Mouse (Mus musculus) neural tube, embryonic 15.5 days (tissue): ENCODE data around the gene Macf1. TPM values are rescaled to one million over a fixed set of nuclear protein-coding genes. Genes with fewer than 3 reads are reported as not detected.

Experiments
- ATAC-seq: fragments of 200-750 bp; cut with Nextera tagmentation; 2 replicates; pipeline ENCODE4 v1.8.0; 2017; ENCODE audit warnings: mild to moderate bottlenecking, moderate TSS enrichment, moderate library complexity; ENCODE audit not compliant: low FRiP score
- H3K27ac ChIP-seq: fragments of 300-500 bp; sonication (generic); replicated peaks from 2 replicates; pipeline ENCODE4 v1.5.1; 2015; ENCODE audit warnings: mild to moderate bottlenecking, inconsistent platforms
- H3K27me3 ChIP-seq: fragments of 300-500 bp; sonication (generic); replicated peaks from 2 replicates; pipeline ENCODE4 v1.6.1; 2015; ENCODE audit warnings: inconsistent platforms
- H3K36me3 ChIP-seq: fragments of 300-500 bp; sonication (generic); 2 replicates; pipeline ENCODE4 v1.6.1; 2015; ENCODE audit warnings: inconsistent platforms
- H3K4me1 ChIP-seq: fragments of 300-500 bp; sonication (generic); 2 replicates; pipeline ENCODE4 v1.6.1; 2015; ENCODE audit warnings: inconsistent platforms
- H3K4me2 ChIP-seq: fragments of 300-500 bp; sonication (generic); 2 replicates; pipeline ENCODE4 v1.6.1; 2015; ENCODE audit warnings: inconsistent platforms, mild to moderate bottlenecking, moderate library complexity
- H3K4me3 ChIP-seq: fragments of 300-500 bp; sonication (generic); replicated peaks from 2 replicates; pipeline ENCODE4 v1.5.1; 2015; ENCODE audit warnings: mild to moderate bottlenecking, inconsistent platforms
- H3K9ac ChIP-seq: fragments of 300-500 bp; sonication (generic); replicated peaks from 2 replicates; pipeline ENCODE4 v1.6.1; 2015; ENCODE audit warnings: mild to moderate bottlenecking, inconsistent platforms
- H3K9me3 ChIP-seq: fragments of 300-500 bp; sonication (generic); replicated peaks from 2 replicates; pipeline ENCODE4 v1.6.1; 2016; ENCODE audit warnings: inconsistent platforms
- WGBS: fragments of 180-500 bp; shearing (Covaris S2); methylation state at CpG from one replicate; pipeline ENCODE4 v1.1.7; 2015; ENCODE audit warnings: mixed read lengths; 5-methylcytosine and 5-hydroxymethylcytosine counted together
- polyA plus RNA-seq: library from polyadenylated mRNA; unstranded; fragments of >200 nt; fragmentation: Nextera tagmentation; extraction: Ambion mirVana; gene quantifications from 2 replicates; pipeline ENCODE4 v1.2.1, GENCODE M21; 2015

The Macf1 gene
- polyA plus RNA-seq, 1 experiment from 2014 or later = 62.6 TPM

DNA sequence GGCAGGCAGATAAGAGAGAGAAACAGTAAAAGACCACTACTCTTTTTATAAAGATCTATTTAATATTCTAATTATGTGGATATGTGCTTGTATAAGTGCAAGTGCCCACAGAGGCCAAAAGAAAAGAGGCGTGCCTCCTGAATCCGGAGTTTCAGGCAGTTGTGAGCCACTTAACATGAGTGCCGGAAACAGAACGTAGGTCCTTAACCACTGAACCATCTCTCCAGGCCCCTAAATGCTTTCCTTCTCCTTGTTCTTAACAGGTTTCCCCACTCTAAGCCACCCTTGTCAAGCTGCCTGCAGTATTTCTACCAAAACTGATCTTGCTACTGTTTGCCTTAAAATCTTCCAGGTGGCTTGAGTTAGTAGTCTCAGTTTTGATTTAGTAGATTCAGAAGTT lies 123.3 kb downstream of the Macf1 start:
- no peak for ATAC-seq
- 98% methylated on average over 4 of the region's 4 CpGs for WGBS
- Histone ChIP-seq H3K9me3 (no peaks in the 10 kb centered on the region), H3K27ac (no peak overlapping the region), H3K36me3 (no peaks in the 10 kb centered on the region), H3K4me3 (no peak overlapping the region), H3K27me3 (no peaks in the 10 kb centered on the region), H3K9ac (no peak overlapping the region), H3K4me1 (peaks cover 17% of the 10 kb centered on the region), H3K4me2 (no peak overlapping the region)

DNA sequence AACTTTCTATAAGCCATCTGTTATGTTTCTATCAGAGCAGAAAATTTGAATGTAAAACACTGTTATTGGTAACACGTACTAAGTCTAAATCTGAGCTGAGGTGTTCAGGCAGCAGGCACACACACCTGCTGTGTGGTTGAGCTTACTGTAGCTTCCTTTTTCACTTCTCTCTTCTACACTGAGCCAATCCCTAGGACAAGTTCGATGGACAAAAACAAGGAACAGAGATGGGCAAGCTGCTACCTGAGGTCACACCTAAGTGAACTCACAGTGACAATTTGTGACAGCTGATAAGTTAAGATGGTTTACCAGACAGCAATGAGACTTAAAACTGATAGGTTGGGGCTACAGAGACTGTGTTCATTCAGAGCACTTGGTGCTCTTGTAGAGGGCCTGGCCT lies 125.7 kb downstream of the Macf1 start:
- Histone ChIP-seq H3K4me2 (no peak overlapping the region), H3K36me3 (no peaks in the 10 kb centered on the region), H3K4me3 (no peak overlapping the region), H3K9me3 (no peaks in the 10 kb centered on the region), H3K9ac (no peak overlapping the region), H3K27me3 (no peaks in the 10 kb centered on the region), H3K4me1 (no peaks in the 10 kb centered on the region), H3K27ac (no peak overlapping the region)
- ATAC-seq = no peak
- WGBS = 90% methylated on average over 2 of the region's 2 CpGs

DNA sequence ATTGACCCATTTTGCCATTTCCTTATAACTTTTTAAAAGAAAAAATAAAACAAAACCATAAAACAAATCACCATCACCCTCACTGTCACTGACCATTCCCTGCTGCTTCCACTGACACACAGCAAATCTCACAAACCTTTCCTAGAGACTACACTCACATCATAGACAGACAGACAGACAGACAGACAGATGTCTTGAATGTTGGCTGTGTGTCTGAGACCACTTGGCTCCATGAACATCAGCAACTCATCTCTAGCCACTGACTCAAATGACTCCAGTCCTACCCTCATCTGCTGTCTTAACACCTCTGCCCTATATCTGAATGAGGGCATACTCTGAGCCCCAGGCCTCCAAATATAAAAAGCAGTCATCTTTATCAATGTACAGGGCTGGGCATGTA lies 128.9 kb downstream of the Macf1 start:
- Histone ChIP-seq H3K9ac (no peak overlapping the region), H3K9me3 (no peaks in the 10 kb centered on the region), H3K4me1 (no peaks in the 10 kb centered on the region), H3K4me3 (no peak overlapping the region), H3K27me3 (no peaks in the 10 kb centered on the region), H3K4me2 (no peak overlapping the region), H3K36me3 (no peaks in the 10 kb centered on the region), H3K27ac (no peak overlapping the region)
- ATAC-seq = no peak

DNA sequence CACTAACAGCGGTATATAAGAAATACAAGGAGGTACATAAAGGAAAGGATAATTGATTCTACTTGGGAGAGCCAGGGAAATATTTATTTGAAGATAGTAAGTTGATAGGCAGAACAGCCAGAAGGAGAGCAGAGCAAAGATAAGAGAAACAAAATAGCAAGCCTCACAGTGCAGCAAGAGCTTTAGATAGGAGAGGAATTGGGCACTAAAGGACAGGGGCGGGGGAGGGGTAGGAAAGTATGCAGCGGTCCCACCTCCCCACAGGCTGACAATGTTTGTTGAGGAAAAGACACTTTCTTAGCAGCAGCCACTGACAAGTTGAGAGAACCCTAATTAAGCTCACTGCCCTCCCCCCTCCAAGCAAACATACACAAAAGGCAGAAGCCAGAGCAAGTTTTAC lies 131.5 kb downstream of the Macf1 start:
- Histone ChIP-seq H3K4me2 (no peak overlapping the region), H3K4me3 (no peak overlapping the region), H3K4me1 (no peaks in the 10 kb centered on the region), H3K27ac (no peak overlapping the region), H3K9me3 (no peaks in the 10 kb centered on the region), H3K9ac (no peak overlapping the region), H3K27me3 (no peaks in the 10 kb centered on the region), H3K36me3 (no peaks in the 10 kb centered on the region)
- no peak for ATAC-seq
- WGBS = 44% methylated on average over 3 of the region's 3 CpGs

DNA sequence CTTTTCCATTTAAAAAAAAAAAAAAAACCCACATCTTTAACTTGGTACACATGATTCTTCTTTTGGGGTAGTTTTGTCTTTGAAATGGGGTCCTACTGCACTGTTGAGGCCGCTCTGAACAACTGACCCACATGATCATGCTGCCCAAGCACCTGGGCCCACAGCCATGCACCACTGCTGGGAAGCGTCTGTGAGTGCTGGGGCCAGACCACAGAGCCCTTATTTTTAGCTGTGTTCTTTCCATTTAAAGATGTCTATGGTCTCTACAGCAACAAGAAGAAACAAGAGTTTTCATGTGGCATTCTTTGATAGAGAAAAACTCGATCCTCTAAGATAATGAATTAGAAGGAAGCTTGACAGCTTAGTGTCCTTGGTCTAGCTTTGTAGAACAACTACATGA lies 135.8 kb downstream of the Macf1 start:
- Histone ChIP-seq H3K4me2 (no peak overlapping the region), H3K9me3 (no peaks in the 10 kb centered on the region), H3K4me1 (no peaks in the 10 kb centered on the region), H3K36me3 (peaks cover 5% of the 10 kb centered on the region; the same call in 1 of the 2 replicates), H3K27ac (no peak overlapping the region), H3K27me3 (no peaks in the 10 kb centered on the region), H3K4me3 (no peak overlapping the region), H3K9ac (no peak overlapping the region)
- ATAC-seq = no peak
- WGBS = 94% methylated on average over 3 of the region's 3 CpGs

DNA sequence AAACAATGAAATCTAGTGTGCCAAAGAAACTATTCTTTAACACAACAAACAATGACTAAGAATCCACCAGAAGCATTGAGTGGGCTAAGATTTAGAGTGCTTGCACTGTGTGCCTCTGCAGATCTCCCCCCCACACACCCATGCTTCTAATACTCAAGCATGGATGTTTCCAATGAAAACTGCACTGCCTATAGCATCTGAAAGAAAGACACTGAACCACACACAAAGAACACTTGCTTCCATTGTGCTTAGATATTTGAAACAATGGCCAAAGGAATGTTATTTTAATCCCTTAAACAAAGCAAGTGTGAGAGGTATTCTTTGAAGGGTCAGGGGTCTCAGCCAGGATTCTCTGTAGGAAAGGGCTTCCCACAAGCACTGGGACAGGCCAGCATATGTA lies 140.5 kb downstream of the Macf1 start:
- Histone ChIP-seq H3K4me2 (no peak overlapping the region), H3K9me3 (no peaks in the 10 kb centered on the region), H3K27me3 (no peaks in the 10 kb centered on the region), H3K4me3 (no peak overlapping the region), H3K36me3 (peaks cover 5% of the 10 kb centered on the region; the same call in 1 of the 2 replicates), H3K9ac (no peak overlapping the region), H3K27ac (no peak overlapping the region), H3K4me1 (no peaks in the 10 kb centered on the region)
- ATAC-seq = no peak

DNA sequence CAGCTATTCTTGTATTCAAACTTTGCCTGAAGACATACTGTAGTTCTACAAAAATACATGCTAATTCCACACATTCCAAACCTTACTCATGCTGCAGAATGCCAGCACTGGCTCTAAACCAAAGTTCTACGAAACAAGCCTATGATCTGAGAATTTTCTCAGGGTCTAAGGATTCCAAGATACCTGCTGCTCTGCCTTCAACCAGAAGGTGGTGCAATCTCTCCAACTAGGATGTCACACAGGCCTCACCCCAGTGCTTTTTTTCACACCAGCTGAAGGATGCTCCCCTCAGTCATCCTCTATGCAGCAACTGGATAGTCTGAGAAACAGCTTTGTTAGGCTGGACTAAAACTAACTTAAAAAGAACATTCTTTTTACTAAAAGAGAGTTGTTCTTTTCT lies 148.9 kb downstream of the Macf1 start:
- peaks cover 8% of the 10 kb centered on the region for H3K36me3 ChIP-seq
- WGBS = 30% methylated on average over 1 of the region's 1 CpGs
- no peak for ATAC-seq
- no peaks in the 10 kb centered on the region for H3K9me3 ChIP-seq
- H3K4me2 ChIP-seq = no peak overlapping the region
- peak overlapping the region; percentile 51; the same call in 1 of the 2 replicates for H3K27ac ChIP-seq
- no peaks in the 10 kb centered on the region for H3K27me3 ChIP-seq
- H3K4me3 ChIP-seq = no peak overlapping the region
- H3K9ac ChIP-seq = no peak overlapping the region
- peaks cover 2% of the 10 kb centered on the region; the same call in 1 of the 2 replicates for H3K4me1 ChIP-seq

DNA sequence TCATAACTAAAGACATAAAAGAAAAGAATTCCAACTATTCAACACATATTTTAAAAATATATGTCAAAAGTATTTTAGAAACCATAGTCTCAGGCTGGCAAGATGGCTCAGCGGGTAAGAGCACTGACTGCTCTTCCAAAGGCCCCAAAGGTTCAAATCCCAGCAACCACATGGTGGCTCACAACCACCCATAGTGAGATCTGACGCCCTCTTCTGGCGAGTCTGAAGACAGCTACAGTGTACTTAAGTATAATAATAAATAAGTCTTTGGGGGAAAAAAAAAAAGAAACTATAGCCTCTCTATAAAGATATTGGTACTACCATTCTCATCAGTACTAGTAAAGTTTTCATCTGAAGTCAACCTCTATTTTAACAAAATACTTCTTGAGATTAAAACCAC lies 152.2 kb downstream of the Macf1 start:
- H3K4me2 ChIP-seq = no peak overlapping the region
- WGBS = 48% methylated on average over 3 of the region's 3 CpGs
- no peak overlapping the region for H3K27ac ChIP-seq
- no peak overlapping the region for H3K4me3 ChIP-seq
- H3K27me3 ChIP-seq = no peaks in the 10 kb centered on the region
- ATAC-seq = no peak
- no peaks in the 10 kb centered on the region for H3K9me3 ChIP-seq
- H3K36me3 ChIP-seq = 0 out of 2 replicates have a peak, but pooled peaks cover 3% of the 10 kb centered on the region
- no peak overlapping the region for H3K9ac ChIP-seq
- peaks cover 30% of the 10 kb centered on the region for H3K4me1 ChIP-seq

DNA sequence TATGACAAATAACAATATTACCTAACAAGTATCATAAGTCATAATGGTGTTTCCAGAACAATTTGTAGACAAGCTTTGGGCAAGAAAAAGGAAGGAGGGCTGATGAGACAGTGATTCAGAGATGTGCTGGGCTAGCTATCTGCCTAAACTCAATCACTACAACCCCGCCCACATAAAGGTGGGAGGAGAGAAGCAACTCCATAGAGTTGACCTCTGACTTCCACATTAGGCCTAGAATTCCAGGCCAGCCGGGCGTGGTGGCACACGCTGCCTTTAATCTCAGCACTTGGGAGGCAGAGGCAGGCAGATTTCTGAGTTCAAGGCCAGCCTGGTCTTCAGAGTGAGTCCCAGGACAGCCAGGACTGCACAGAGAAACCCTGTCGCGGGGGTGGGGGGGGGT lies 153.2 kb downstream of the Macf1 start:
- Histone ChIP-seq H3K27me3 (no peaks in the 10 kb centered on the region), H3K9me3 (no peaks in the 10 kb centered on the region), H3K27ac (no peak overlapping the region), H3K9ac (no peak overlapping the region), H3K4me1 (peaks cover 40% of the 10 kb centered on the region), H3K4me2 (no peak overlapping the region), H3K4me3 (no peak overlapping the region), H3K36me3 (0 out of 2 replicates have a peak, but pooled peaks cover 3% of the 10 kb centered on the region)
- no peak for ATAC-seq
- 91% methylated on average over 6 of the region's 6 CpGs for WGBS

DNA sequence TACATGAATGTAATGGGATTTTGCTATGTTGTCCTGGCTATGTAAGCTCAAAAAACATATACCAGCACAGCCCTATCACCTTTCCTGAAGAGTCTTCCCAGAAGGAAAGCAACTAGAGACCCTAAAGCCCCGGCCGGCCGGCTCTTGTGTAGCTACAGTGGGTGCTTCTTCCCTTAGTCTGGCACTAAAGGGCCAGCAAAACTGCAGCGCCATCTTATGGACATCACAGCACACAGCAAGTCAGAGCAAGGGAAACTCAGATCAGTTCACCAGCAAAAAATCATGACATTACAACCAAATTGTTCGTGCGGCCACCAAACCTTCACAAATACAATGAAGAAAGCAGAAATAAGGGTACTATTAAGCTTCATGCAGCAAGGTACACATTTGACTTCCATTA lies 154.9 kb downstream of the Macf1 start:
- 43% methylated on average over 6 of the region's 6 CpGs for WGBS
- Histone ChIP-seq H3K27ac (peak overlapping the region; percentile 70), H3K27me3 (no peaks in the 10 kb centered on the region), H3K4me1 (peaks cover 56% of the 10 kb centered on the region), H3K4me3 (no peak overlapping the region), H3K4me2 (0 out of 2 replicates have a peak overlapping the region, but pooled peaks have one; percentile 15), H3K9me3 (no peaks in the 10 kb centered on the region), H3K36me3 (no peaks in the 10 kb centered on the region), H3K9ac (no peak overlapping the region)
- no peak for ATAC-seq

DNA sequence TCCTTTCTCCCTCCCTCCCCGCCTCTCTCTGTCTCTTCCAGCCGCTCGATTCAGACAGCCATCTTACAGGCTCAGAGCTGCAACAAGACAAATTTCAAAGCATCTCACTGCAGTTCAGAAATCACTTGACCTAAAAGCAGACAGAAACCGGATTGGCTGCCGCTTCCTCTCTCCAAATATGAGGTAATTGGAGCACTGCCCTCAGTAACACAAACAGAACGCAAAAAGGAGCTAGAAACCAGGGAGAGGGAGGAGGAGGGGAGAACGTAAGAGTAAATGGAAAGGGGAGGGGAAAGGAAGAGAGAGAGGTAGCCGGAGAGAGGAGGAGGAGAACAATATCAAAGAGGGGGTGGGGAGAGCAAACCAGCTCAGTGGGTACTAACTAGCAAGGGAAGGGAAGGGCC lies 156.6 kb downstream of the Macf1 start:
- peak overlapping the region; percentile 89 for H3K27ac ChIP-seq
- H3K9ac ChIP-seq = peak overlapping the region; percentile 46
- no peaks in the 10 kb centered on the region for H3K9me3 ChIP-seq
- peak; percentile 71 for ATAC-seq
- peak overlapping the region; percentile 37 for H3K4me3 ChIP-seq
- WGBS = 5% methylated on average over 8 of the region's 8 CpGs
- H3K27me3 ChIP-seq = no peaks in the 10 kb centered on the region
- H3K36me3 ChIP-seq = no peaks in the 10 kb centered on the region
- H3K4me1 ChIP-seq = peaks cover 71% of the 10 kb centered on the region
- peak overlapping the region; percentile 70 for H3K4me2 ChIP-seq

DNA sequence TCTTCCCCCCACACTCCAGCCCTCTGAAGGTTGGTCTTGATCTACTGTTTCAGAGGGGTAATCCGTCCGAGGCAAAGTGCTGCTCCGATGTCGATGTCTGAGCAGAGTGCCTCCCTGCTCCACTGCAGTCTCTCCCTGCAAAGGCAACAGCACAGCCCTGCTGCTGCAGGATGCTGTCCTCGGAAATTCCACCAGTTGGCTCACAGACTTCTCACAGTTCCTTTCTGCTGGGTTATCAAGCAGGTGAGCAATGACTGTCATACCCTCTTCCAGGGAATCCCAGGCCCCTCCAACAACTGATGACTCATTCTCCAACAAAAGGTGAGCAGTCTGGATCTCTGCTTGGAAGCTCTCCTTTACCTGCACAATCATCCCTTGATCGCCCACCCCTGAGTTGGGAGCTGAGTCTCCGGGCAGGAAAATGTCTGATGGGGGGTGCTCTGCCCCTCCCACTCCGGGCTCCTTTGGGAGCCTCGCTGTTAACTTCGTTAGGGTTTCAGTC lies 157.3 kb downstream of the Macf1 start:
- peak overlapping the region; percentile 46 for H3K9ac ChIP-seq
- no peaks in the 10 kb centered on the region for H3K36me3 ChIP-seq
- peak overlapping the region; percentile 89 for H3K27ac ChIP-seq
- H3K4me2 ChIP-seq = peak overlapping the region; percentile 70
- peak; percentile 60 for ATAC-seq
- peak overlapping the region; percentile 37 for H3K4me3 ChIP-seq
- H3K4me1 ChIP-seq = peaks cover 71% of the 10 kb centered on the region
- 27% methylated on average over 10 of the region's 10 CpGs for WGBS
- H3K9me3 ChIP-seq = no peaks in the 10 kb centered on the region
- no peaks in the 10 kb centered on the region for H3K27me3 ChIP-seq

DNA sequence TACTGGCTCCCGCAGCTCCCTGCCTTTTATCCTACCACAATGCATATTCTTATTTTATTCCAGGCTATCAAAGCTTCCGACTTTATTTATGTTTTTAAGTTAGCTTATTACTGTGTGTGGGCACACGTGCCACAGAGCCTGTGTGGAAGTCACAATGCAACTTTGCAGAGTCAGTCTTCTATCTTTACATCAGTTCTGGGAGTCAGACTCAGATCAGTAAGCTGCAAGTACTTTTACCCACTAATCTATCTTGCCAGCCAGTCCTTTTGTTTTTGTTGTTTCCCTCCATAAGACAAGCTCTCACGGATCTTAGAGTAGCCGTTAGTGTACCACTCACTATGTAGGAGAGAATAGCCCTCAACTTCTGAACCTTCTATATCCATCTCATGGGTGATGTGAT lies 159.4 kb downstream of the Macf1 start:
- Histone ChIP-seq H3K27ac (no peak overlapping the region), H3K4me3 (no peak overlapping the region), H3K4me2 (peak overlapping the region; percentile 70), H3K4me1 (peaks cover 70% of the 10 kb centered on the region), H3K27me3 (no peaks in the 10 kb centered on the region), H3K9me3 (no peaks in the 10 kb centered on the region), H3K9ac (no peak overlapping the region), H3K36me3 (no peaks in the 10 kb centered on the region)
- 80% methylated on average over 5 of the region's 5 CpGs for WGBS
- ATAC-seq = no peak
